Mouse (Mus musculus): ENCODE results near the gene Zfp648.

Zfp648 gene

GRCm38 (mm10) chr1:154220566-154220965, 19.6 kb downstream of the Zfp648 start:
- DNase-seq = no peak

GRCm38 (mm10) chr1:154223807-154224207, 22.8 kb downstream of the Zfp648 start:
- no peak for DNase-seq

DNA sequence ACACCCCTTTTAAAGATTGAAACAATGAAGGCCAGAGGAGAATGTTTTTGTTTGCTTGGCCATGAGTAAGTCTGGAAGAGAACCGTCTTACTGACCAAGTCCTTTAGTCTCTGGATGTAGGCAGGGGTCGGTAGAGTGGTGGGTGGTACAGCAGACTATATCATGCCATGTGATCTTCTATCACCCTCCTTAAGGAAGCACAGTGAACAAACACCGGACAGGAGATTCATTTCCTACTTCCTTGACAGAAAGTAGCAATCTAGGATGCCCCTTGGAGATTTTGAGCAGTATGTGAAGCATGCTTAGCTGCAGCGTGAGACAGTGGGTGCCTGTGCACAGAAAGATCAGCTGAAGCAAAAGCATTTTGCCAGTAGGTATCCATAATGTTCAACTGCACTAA, 31.6 kb downstream of the Zfp648 start:
- DNase-seq = no peak

DNA sequence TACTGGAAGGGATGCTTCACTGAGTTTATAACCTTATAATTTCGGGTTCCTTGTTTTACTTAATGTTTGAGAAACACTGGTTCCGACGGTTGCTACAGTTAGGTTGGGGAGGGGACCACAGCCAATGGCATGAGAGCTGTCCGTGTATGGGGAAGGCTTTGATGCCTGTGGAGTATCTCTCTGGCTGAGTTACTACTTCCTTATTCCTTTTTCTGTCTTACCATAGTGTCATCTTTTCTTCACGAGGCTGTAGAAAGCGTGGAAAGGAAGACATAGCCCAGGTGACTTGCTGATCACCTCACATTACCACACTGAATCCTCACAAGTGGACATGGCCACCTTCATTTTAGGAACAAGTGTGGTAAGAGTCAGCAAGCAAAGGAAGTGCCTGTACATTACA, 32.0 kb downstream of the Zfp648 start:
- no peak for DNase-seq

- DNase-seq = no peak
These were observed 33.8 kb downstream of the Zfp648 start for GRCm38 (mm10) chr1:154234814-154235213.

GRCm38 (mm10) chr1:154238876-154239275, 37.9 kb downstream of the Zfp648 start:
- no peak for DNase-seq

DNA sequence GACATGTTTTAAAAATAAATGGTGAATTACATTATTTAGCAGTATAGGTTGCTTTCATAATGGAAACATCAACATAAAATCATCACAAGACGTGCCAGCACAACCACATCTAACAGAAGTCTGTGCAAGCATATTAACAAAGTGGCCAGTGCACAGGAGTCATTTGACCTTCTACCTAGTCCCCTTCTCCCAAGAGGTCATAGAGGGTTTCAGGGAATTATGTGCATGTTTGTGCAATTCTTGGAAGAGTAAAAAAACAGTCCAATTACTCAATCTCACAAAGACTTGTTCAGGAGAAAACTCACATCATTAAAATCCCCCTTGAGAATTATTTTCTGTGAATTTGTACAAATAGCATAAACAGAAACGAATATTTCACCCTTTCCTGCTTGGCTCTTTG, 50.2 kb downstream of the Zfp648 start:
- no peak for DNase-seq

GRCm38 (mm10) chr1:154252739-154253138, 51.8 kb downstream of the Zfp648 start:
- no peak for DNase-seq

Measured in lung, adult 18-20 months (tissue).